Mouse (Mus musculus): Measurements from ENCODE around the gene Tube1.
A peak's percentile ranks its signal among the peaks of the same experiment; 100 is the strongest.

The Tube1 gene

GRCm38 (mm10) chr10:39133462-39134310, at the start of gene Tube1, which contains the start of gene Fam229b:
TSS of gene Tube1 (plus strand) at chr10:39133976.
TSS of gene Fam229b (minus strand) at chr10:39133914.
- peak; percentile 86 for DNase-seq (ENCODE audit: extremely low spot score)

DNA sequence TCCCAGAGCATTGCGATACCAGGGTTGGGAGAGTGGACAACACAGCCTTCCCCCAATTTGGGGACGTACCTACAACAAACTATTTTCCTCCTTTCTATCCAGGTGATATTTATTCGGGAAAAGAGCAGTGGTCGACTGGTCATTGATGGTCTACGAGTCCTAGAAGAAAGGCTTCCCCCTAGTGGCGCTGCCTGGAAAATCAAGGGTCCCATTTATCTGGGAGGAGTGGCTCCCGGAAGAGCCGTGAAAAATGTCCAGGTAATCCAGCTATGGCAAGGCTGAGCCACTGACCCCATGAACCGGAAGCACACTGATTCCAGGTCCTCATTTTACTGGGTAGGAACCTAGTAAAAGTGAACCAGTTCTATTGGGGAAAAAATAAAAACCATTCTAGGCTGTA, 36.8 kb upstream of the Tube1 start:
- no peak for DNase-seq (ENCODE audit: extremely low spot score)

DNA sequence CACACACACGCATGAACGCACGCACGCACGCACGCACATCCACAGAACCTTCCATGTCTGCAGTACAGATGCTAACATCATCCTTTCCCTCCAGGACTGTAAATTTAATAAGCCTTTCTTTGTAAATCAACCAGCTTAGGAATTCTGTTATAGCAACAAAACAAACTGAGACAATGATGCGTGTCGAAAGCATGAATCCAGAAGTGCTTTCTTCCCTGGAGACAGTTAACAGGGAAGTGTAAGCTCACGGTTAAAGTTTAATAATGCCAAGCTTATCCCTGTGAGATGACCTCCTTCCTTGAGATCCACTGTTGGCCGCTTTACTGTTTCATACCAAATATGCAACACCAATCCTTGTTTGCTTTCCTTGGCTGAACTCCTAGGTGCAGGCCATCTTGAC, 35.0 kb upstream of the Tube1 start:
- DNase-seq (ENCODE audit: extremely low spot score) = no peak

DNA sequence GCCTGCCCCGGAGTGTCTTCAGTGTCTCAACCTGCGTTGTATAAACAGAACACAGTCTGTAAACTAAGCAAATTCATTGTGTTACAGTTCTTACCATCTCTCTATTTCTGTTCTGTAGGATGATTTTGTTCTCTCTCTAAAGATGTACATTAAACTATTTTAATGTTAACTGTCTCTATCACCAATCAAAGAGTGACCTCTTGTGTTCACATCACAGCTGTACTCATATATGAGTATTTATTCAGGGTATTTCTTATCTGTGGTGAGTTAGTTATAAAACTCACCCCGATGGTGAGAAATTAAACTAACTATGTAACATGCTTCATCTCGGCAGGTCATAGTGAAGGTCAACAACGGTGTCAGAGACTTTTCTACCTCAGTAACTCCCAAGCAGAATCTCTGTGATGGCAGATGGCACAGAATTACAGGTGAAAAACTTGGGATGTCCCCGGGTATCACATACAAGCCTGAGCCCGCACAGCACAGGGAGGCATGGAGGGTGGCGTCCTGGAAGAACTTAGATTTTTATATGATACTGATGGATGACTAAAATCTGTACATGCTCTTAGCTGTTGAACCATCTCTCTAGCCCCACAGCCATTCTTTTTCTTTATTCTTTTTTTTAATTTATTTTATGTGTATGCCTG, 28.9 kb upstream of the Tube1 start:
- DNase-seq (ENCODE audit: extremely low spot score) = no peak

- no peak for DNase-seq (ENCODE audit: extremely low spot score)
These were observed 27.4 kb upstream of the Tube1 start for GRCm38 (mm10) chr10:39106413-39106812.

DNA sequence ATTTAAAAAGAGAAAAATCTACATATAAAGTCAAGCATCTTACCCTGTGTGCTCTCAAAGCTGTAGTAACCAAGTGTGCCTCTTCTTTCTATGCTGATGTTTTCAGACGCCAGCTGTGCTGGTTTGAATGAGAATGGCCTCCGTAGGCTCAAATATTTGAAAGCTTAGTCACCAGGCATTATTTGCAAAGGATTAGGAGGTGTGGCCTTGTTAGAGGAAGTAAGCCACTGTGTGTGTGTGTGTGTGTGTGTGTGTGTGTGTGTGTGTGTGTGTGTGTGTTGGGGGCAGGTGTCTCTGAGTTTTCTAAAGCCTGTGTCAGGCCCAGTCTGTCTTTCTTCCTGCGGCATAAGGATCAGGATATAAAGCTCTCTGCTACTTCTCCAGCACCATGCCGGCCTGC, 26.8 kb upstream of the Tube1 start:
- no peak for DNase-seq (ENCODE audit: extremely low spot score)

DNA sequence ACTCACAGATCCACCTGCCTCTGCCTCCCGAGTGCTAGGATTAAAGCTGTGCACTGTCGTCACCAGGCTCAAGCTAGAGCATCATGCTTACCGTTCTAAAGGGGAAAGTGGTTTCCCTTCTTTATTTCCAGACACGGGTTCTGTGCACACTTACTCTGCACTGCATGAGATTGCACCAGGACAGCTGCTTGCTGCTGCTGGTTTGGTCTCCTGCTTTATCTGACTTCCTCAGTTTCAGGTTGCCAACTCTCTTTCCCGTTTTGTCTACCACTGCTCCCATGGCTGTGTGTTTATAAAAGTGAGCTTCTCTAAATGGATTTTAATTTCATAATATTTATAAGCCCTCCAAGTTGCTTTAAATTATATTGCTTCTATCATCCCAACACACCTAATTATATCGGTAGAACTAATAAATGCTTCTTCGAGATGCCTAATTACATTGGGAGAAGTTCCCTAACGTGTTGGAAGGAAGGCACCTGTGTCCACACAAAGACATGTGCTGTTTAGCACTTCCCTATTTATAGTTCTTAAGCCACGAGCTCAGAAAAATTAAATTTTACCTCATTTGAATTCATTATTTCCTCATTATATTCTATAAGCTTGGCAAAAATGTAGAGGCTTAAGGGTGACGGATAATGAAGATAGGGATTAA, 24.8 kb upstream of the Tube1 start:
- DNase-seq (ENCODE audit: extremely low spot score) = no peak

DNA sequence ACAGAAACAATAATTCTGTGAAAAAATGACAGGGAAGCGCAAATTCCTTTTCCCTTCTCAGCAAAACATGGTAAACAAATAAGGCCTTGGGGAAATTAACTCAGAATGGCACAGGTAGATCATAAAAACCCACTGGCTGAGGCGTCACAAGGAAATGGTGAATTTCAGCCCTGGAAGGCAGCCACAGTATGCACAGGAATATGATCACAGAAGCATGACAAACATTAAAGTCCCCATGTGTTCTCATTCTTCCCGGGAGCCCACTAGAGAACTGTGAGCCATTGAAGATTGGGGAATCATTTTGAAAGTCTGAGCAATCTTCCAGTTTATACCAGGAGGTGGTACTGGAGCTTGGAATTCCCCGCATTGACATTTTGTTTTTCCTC, 24.3 kb upstream of the Tube1 start:
- DNase-seq (ENCODE audit: extremely low spot score) = no peak

DNA sequence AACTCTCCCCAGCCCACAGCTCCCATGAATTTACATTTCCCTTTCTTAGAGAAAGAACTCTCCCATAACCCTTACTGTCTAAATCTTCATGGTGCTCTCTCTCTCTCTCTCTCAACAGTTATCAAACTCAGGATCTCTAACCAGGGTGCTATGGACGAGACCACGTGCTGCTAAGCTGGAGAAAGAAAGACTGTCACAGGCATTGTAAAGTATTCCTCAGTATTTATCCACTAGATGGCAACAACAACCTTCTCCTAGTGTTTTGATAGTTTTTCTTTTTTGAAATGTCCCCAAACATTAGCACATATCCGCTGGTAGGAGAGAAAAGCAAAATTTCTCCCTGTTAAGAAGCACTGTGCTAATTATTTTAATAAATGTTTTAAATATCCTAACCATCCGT, 12.4 kb upstream of the Tube1 start:
- DNase-seq (ENCODE audit: extremely low spot score) = no peak

DNA sequence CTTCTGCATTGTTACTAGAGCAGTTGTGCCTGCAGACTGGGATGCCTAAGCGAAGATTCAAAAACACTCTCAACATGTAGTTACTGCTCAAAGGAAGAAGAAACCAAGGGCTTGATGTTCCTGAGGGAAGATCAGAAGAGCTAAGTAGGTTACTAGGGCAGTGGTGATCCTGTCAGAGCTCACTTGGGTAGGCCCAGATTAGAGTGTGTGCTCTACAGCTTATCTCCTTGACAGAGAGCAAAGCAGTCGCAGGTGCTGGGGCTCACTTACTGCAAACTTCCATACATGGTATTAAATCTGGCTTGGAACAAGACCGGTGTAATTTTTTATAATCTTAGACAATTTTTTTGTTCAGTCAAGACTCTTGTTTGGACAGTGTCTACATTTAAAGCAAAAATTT, 4.0 kb downstream of the Tube1 start:
- no peak for DNase-seq (ENCODE audit: extremely low spot score)

DNA sequence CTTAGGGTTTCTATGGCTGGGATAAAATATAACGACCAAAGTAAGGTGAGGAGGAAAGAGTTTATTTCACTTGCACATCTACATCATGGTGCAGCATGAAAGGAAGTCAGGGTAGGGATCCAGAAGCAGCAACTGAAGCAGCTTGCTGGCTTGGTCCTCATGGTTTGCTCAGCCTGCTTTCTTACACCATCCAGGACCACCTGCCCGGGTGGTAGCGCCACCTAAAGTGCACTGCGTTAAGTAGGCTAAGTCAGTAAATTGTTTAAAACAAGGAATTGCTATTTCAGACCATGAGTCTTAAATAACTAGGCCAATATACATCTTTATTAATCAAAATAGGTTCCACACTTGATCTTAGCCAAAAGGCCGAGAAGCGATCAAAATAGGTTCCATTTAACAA, 5.0 kb downstream of the Tube1 start:
- no peak for DNase-seq (ENCODE audit: extremely low spot score)

DNA sequence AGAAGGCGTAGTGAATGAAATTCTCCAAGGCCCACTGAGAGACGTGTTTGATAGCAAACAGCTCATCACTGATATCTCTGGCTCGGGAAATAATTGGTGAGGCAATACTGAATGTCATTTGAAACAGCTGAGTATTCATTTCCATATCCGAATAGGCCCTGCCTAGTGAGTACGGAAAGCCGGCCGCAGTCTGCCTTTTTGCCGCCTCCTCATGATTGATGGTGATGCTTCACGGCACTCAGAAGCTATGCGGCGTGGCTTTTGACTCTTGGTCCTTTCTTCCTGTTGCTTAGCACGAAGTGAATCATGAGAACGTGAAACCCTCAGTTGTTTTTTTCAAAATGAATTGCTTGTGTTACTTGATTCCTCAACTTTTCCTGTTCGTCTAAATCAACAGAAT, 7.1 kb downstream of the Tube1 start:
- DNase-seq (ENCODE audit: extremely low spot score) = no peak

DNA sequence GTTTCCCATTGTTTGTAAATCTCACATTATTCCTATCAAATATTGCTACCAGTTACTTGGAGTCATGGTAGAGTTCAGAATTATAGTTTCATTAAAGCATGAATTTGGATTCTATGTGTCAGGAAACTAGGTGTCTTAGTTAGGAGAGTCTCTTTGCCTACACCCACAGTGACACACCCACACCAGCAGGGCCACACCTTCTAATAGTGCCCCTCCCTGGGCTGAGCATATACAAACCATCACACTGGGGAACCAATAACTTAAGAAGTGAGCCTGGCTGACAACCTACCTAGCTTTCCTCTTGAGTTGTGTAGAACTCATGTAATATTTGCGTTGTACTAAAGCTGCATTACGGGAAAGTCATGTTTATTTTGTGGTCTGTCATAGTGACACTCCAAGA, 7.6 kb downstream of the Tube1 start:
- DNase-seq (ENCODE audit: extremely low spot score) = no peak

DNA sequence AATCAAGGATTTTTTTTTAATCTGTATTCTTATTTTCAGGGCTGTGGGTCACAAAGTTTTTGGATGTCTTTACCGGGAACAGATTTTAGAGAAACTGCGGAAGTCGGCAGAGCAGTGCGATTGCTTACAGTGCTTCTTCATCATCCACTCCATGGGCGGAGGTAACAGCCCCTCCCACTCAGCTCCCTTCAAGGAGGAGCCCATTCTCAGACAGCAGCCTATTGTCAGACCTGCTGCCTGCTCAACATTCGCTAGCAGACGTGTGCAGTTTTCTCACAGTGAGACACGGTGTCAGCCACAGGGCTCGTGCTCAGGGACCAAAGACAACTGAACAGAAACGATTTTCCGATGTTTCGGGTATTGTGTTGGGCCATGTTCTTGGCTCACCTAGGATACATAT, 8.4 kb downstream of the Tube1 start:
- DNase-seq (ENCODE audit: extremely low spot score) = no peak

DNA sequence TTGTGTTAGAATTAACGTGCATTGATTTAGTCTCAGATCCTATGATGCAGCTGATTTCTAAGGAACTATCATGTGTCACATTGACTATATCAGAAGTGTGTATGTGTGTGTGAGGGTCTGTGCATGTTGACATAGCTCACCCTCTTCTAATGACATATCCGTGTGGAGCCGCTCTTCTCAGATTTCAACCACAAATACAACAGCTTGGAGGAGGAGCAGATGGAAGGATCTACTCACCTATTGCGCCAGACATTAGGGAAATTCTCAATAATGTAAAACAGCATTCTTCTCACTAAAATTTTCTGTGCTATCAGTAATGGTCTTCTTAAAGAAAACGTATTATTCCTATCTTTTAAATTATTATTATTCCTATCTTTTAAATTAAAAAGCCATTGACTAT, 22.9 kb downstream of the Tube1 start:
- DNase-seq (ENCODE audit: extremely low spot score) = no peak

DNA sequence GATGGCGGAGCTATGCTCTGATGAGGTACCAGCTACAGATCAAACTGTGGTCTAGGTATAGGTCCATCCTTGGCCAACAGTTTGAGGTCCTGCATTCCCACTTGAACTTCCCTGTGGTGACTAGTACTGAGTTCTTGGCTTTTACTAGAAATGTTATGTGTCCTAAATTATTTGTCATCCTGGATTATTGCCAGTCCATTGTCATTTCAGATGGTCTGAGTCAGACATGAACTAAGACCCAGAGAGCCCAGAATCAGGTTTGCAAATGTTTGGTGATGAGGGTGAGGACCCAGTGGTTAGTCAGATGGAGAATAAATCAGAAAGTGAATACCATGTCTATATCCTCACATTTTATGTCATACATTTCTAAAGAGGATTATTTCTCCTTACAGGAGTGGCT, 23.5 kb downstream of the Tube1 start:
- no peak for DNase-seq (ENCODE audit: extremely low spot score)

DNA sequence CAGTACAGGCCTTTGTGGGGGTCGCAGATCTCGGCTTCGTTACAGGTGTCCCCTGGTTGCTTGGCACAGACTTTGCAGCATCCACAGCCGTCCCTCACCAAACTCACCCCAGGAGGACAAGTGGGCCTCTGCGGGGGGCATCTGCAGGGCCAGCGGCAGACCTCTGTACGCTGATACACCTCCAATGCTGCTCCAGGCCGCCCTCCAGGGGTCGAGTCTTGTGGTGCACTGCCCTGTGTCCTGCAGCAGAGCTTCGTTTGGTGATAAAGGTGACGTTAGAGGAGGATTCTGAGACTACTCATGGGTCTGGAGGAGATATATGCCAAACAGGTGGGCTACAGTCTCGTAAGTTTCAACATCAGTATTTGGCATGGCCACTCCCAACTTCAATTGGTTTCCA, 24.5 kb downstream of the Tube1 start:
- no peak for DNase-seq (ENCODE audit: extremely low spot score)

GRCm38 (mm10) chr10:39161406-39161805, 27.6 kb downstream of the Tube1 start:
- DNase-seq (ENCODE audit: extremely low spot score) = no peak

DNA sequence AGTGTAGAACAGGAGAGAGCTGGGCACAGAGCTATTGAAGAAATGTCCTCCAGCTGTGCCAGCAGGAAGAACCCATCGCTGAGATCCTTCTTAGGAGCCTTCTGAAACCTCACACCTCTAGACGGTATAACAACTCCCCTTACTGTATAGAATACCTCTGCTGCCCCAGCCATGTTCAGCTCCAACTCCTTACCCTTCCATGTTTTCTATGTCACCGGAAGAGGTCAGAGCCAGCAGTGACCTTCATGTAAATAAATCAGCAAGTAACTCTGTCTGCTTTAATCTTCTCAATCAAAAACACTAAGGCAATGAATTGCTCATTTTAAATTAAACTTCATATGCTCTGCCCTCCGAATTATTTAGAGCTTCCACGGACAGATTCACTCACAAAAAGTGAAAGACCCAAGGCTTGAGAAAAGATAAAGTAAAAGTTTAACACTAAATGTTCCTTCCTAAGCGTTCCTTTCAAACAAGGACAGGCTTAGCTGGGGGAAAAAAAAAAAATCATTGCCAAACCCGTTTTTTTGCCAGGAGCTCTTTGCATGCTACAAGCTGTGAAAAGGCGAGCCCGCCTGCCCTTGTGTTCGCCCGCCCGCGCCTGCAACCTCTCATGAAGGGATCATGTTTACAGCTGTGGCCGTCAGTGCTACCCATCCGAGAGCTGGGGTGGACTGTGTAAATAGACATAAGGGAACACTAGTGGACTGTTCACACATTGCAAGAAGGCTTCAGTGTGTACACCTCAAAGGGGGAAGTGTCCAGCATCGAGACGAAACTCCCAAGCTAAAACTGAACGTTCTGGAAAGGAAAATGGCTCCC, 29.1 kb downstream of the Tube1 start:
- no peak for DNase-seq (ENCODE audit: extremely low spot score)

DNA sequence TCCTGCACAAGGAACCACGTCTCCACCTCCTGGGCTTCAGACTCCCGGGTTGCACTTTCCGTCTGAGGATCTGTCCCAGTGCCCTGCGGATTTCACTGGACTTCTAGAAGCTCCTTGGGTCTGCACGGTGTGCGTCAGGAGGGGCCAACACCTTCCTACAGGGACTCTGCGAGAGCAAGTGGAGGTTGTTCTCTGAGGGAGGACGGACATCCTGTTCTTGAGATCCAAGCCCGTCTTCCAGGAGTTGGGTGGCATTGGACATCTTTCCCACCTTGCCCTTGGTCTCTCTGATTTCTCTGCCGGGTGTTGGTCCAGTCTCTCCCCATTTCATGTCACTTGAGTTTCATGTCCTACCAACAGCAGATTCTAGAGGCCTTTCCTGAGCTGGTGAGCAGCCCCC, 29.9 kb downstream of the Tube1 start, which contains the start of gene Ccn6:
Gene Ccn6, minus strand, starts transcription at position 101 of the 400 bp plus-strand sequence.
- DNase-seq (ENCODE audit: extremely low spot score) = no peak

- no peak for DNase-seq (ENCODE audit: extremely low spot score)
These were observed 31.9 kb downstream of the Tube1 start for GRCm38 (mm10) chr10:39165632-39166115.

DNA sequence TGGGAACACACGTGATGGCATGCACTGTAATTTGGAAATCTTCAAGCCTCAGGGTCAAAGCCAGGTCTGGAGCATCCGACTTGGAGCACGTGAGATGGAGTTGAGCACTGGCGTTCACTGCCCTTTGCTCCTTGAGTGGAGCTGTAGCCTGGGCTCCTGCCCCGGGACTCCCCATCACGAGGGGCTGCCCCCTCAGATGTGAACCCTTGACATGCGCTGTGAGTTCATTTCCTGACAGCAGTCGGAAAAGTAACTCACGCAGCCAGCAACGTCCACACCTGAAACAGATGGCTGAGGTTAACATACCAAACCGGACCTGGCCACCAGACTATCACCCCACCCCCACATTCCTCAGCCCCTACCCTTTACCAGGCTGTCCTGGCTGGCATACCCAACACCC, 33.8 kb downstream of the Tube1 start:
- DNase-seq (ENCODE audit: extremely low spot score) = no peak

Measured in embryo, embryonic 9.5 days (tissue).